Mouse (Mus musculus) natural killer cell, adult 2 months (primary cell): Measurements from ENCODE around the gene Prr15l.

Experiments
- DNase-seq, 2 experiments: peaks; one replicate each; pipeline ENCODE4 v3.0.0; 2022; ENCODE audit warnings: low spot score in 2 of 2

Prr15l gene

DNA sequence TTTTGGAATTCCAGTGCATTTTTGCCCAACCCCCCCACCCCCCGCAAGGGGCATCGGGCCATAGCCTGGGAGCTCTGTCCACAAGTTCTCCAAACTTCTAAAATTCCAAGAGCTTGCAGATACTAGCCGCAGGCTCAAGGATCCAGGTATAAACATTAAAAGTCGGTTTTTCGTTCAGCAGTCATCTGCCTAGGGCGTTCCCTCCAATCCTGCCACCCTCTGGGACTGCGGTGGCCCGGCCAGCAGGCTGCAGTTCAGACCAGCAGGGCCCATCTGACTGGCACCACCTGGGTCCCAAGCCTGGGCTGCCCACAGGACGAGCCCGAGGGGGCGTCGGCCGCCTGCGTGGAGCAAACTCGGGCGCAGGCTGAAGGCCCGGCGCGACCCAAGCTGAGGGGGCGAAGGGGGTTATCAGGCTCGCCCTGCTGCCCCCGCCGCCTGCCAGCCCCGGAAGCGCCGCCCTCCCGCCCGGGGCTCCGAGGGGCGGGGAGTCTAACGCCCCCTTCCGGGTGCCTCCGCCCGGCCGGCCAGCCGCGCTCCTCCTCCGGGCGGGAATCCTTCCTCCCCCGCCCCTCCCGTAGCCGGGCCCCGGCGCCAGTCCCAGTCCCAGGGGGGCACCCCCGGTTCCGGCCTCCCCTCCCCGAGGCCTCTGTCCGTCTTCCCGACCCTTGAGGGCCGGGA is 49.1 kb downstream of the Prr15l start:
- peak in 1 of 2 experiments; percentile 84 for DNase-seq

DNA sequence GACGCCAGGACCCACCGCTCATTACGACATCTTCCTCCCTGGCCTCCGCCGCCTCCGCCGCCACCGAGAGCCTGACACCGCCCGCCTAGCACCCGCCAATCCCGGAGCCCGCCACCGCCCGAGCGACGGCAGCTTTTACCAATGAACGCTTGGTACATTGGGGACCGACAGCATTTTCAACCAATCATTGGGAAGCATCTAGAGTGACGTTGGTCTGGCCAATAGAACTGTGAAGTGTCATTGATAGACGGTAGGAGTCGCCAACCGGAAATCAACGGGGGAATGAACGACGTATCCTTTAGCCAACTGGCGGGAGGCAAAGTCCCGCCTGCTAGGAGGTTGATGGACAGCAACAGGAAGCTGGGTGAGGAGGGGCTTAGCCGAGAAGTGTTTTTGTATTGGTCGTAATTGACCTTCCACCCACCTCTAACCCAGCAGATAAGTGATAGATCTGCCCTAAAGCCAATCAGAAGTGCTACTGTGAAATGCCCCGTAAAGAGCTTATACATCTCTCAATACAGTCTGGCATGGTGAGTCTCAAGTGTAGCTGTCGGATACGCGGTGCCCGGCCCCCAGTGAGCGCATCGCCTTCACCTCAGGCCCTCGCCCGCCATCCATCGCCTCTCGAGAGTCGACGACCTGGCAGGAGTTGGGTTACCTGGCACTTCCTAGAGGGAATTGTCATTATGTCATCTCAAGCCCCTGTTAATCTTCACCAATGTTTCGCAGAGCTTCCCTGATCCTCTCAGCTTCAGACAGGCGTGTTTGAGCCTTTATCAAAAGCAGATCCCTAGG is 49.9 kb downstream of the Prr15l start:
- peak; percentile 99 for DNase-seq

GRCm38 (mm10) chr11:96978401-96979246 is 50.7 kb downstream of the Prr15l start:
- no peak for DNase-seq

- no peak for DNase-seq
These were observed 51.4 kb downstream of the Prr15l start for GRCm38 (mm10) chr11:96979329-96979728.

DNA sequence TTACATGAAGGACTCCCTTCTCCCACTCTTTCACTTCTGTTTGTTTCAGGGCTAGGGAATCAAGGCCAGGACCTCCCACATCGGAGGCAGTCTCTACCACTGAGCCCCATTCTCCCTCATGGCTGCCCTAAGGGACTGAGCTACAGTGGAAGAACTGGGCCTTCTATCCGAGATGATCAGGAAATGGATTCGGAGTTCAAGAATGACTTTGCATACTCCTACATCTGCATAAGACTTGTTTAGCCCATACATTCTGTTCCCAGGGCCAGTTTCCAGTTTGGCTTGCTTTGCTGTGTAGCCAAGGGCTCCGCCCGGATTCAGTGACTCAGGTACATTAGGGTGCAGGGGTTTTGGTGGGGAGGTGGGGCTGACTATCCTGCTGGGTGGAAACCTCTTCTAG is 52.1 kb downstream of the Prr15l start:
- DNase-seq, result no peak

- no peak for DNase-seq
These were observed 53.6 kb downstream of the Prr15l start for GRCm38 (mm10) chr11:96981461-96981860.

DNA sequence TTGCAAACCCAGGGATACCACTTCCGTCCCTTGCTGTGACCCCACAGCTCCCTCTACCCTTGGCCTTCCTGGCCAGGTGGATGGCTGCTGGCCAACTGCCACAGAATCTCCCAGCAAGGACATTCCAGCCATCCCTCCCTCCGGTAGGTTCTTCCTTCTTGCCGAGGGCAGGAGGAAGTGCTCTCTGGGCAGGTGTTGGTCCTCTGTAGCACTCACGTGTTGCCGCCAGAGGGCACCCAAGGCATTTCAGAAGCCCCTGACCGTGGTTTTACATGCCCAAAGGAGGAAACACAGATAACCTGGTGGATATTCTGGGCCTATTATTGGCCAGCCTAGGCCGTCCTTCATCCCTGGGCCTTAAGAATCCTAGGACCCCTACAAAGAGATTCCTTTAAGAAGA is 54.5 kb downstream of the Prr15l start:
- peak; percentile 77 to 87 for DNase-seq

GRCm38 (mm10) chr11:96982859-96983258 is 55.0 kb downstream of the Prr15l start, which contains the start of gene Sp2:
Gene Sp2 (minus strand): TSS chr11:96982959.
- no peak for DNase-seq

DNA sequence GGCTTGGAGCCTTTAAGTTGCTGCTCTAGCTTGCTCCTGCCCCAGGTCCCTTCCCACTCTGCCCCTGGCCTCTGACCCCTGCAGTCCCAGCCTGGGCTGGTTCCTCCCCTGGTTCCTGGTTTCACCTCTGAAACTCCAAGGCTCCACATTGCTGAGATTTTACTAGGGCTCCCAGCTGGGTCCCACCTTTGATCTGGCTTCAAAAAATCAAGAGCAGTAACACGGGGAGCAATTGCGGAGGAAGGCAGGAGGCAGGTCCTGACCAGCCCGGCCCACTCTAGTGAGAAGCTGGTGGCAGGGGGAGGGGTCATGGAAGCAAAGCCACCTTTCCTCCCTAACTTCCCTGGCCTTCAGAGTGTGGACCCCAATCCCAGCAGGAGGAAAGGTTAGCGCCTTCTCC is 57.0 kb downstream of the Prr15l start:
- no peak for DNase-seq

- DNase-seq, result no peak
These were observed 58.6 kb downstream of the Prr15l start for GRCm38 (mm10) chr11:96986463-96986862.
